Mouse (Mus musculus): ENCODE measurements around the gene Pmm2. TPM values are rescaled to one million over a fixed set of nuclear protein-coding genes. Genes with fewer than 3 reads are reported as not detected.
A peak's percentile ranks its signal among the peaks of the same experiment; 100 is the strongest.

Gene Pmm2
- polyA plus RNA-seq, 1 experiment from 2014 or later, result 58.7 TPM

DNA sequence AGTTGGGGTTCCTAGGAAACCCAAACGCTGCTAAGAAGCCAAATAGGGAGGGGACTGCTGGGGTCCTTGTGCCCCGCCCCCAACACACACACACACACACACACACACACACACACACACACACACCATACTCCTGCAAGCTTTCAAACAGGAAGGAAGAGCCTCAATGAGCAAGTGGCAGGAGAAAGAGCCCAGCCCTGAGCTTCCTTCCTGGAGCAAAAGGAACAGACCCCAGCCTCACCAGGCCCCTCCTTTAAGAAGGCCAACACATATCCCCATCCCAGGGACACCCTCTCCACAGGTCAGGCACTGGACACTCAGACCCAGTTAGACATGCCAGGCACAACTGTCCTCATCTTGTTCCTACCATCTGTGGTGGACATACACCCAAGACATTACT, 25.5 kb downstream of the Pmm2 start:
- 88% methylated on average over 2 of the region's 2 CpGs for WGBS
- no peak for DNase-seq (ENCODE audit: low spot score)

DNA sequence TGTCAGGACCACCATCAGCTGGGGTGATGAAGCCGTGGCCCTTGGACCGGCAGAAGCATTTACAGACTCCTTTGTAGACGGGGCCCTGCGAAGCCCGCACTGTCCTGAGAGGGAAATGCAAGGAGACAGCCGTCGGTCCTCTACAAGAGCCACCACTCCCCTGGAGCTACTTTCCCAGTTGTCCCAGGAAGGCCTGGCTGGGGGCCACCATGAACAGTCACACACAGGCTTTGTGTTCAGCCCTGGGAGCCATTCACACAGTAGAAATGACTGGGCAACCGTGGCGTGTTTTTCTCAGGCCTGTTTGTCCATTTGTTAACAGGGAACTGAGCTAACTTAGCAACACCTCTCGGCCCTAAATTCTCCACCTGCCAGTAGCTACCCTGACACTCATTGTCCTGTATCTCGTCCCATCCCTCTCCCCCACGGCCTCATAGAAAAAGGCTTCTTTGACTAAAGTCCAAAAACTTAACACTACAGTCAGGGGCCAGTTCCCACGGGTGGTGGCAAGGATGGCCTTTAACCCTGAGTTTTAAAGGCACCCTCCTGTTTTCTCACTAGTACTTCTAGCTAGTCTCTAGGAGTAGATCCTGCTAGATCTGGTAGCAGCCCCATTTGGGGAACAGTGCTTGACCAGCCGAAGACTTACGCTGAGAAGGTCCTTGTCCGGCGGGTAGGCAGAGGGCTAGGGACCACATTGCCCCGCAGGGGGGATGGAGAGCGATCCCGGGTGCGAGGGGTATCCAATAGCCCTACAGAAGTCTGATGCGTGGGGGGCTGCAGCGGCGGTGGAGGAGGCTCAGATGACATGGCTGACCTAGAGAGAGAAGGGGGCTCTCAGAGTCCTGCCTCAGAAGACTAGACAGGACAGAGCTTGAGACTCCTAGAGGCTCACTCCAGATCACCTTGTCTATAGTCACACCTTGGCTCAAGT, 26.4 kb downstream of the Pmm2 start:
- DNase-seq (ENCODE audit: low spot score), result no peak
- H3K4me1 ChIP-seq, result peaks cover 26% of the 10 kb centered on the region
- no peak overlapping the region for H3K27ac ChIP-seq (replicated peaks)
- H3K36me3 ChIP-seq (replicated peaks), result peaks cover 97% of the 10 kb centered on the region
- no peaks in the 10 kb centered on the region for H3K9me3 ChIP-seq
- H3K4me3 ChIP-seq, result no peak overlapping the region
- WGBS, result 88% methylated on average over 24 of the region's 24 CpGs
- H3K27me3 ChIP-seq (replicated peaks; ENCODE audit: low read depth, poor library complexity, severe bottlenecking), result no peaks in the 10 kb centered on the region

More for the DNA sequence above, 25.5 kb downstream of the Pmm2 start:
- H3K36me3 ChIP-seq (replicated peaks), result peaks cover 97% of the 10 kb centered on the region
- H3K27me3 ChIP-seq (replicated peaks; ENCODE audit: low read depth, poor library complexity, severe bottlenecking), result no peaks in the 10 kb centered on the region
- peaks cover 18% of the 10 kb centered on the region for H3K4me1 ChIP-seq
- H3K4me3 ChIP-seq, result no peak overlapping the region
- H3K9me3 ChIP-seq, result no peaks in the 10 kb centered on the region
- H3K27ac ChIP-seq (replicated peaks), result no peak overlapping the region

DNA sequence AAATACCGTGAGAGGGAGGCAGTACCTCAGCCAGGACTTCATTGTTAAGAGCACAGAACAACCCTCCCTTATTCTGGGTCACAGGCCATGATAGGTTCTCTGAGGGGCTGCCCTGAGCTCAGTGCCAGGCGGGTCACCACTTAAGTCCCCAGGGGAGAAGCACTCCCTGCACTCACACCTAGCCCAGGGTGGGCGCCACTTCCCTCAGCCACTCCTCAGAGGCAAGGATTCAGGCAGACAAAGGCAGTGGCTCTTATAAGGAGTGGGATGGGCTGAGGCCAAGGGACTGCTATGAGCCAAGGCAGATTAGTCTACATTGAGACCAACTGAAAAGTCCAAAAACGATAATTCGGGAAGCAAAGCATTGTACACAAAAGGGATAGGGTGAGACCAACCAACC, 27.9 kb downstream of the Pmm2 start:
- peaks cover 87% of the 10 kb centered on the region for H3K36me3 ChIP-seq (replicated peaks)
- H3K4me3 ChIP-seq, result no peak overlapping the region
- H3K9me3 ChIP-seq, result no peaks in the 10 kb centered on the region
- WGBS, result 83% methylated on average over 5 of the region's 5 CpGs
- DNase-seq (ENCODE audit: low spot score), result no peak
- no peaks in the 10 kb centered on the region for H3K27me3 ChIP-seq (replicated peaks; ENCODE audit: low read depth, poor library complexity, severe bottlenecking)
- H3K4me1 ChIP-seq, result peaks cover 41% of the 10 kb centered on the region
- no peak overlapping the region; the same call in 1 of the 2 replicates for H3K27ac ChIP-seq (replicated peaks)

DNA sequence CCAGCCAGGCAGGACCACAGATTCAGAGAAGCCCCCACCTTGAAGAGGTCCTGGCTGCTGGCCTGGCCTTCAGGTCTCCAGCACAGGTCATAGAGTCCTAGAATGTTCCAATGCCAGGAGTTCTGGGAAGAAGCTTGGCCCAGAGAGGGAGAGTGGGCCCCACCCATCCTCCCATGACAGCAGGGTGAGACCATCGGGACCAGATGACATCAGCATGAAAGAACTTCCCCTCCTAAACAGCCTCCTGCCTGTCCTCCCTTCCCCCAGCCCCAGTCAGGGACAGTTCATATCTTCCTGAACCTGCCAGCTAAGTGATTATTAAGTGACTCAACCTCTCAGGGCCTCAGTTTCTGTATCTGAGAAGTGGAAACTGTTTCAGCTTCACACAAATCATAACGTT, 29.0 kb downstream of the Pmm2 start:
- no peak for DNase-seq (ENCODE audit: low spot score)
- peaks cover 77% of the 10 kb centered on the region for H3K36me3 ChIP-seq (replicated peaks)
- peaks cover 52% of the 10 kb centered on the region for H3K4me1 ChIP-seq
- H3K9me3 ChIP-seq, result no peaks in the 10 kb centered on the region
- H3K4me3 ChIP-seq, result no peak overlapping the region
- H3K27me3 ChIP-seq (replicated peaks; ENCODE audit: low read depth, poor library complexity, severe bottlenecking), result no peaks in the 10 kb centered on the region
- WGBS, result 64% methylated on average over 2 of the region's 2 CpGs
- 0 out of 2 replicates have a peak overlapping the region, but pooled peaks have one; percentile 14 for H3K27ac ChIP-seq (replicated peaks)

DNA sequence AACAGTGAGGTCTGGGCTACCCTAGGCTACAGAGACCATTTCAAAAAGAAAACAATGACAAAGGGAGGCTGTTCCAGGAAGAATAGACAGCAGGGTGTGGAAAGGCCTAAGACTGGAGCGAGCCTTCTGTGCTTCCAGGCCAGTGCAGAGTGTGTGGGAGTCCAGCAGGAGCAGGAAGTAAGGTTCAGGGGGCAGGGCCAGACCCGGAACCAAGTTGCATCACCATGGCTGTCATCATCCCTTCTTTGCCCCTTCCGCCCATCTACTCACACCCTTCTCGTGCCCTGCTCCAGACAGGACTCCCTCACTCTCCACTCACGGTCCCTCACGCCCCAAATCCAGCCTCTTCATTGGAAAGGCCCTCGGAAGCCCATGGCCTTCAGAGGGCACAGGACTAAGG, 29.8 kb downstream of the Pmm2 start:
- peak overlapping the region; percentile 51 for H3K27ac ChIP-seq (replicated peaks)

DNA sequence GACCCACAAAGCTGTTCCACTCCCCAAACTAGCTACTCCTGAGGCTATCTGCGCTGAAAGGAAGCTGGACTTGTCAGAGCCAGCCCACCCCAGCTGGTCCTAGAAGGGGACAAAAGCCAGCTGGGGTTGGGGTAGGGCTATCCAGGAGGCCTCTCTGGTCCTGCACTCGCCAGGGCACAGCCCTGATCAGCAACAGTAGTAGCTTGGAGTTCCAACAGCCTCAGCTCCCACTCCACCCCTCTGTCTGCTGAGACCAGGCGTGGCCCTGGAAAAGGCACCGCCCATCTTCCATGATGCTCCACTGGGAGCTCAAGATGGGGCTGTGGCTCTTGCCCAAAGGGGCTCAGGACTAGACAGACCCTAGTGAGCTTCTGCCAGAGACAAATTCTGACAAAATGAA, 30.3 kb downstream of the Pmm2 start:
- Histone ChIP-seq H3K27me3 (replicated peaks; ENCODE audit: low read depth, poor library complexity, severe bottlenecking) (peaks cover 3% of the 10 kb centered on the region), H3K4me1 (peaks cover 56% of the 10 kb centered on the region), H3K27ac (replicated peaks) (peak overlapping the region; percentile 51), H3K36me3 (replicated peaks) (peaks cover 63% of the 10 kb centered on the region), H3K4me3 (no peak overlapping the region), H3K9me3 (no peaks in the 10 kb centered on the region)
- WGBS, result 70% methylated on average over 4 of the region's 4 CpGs
- DNase-seq (ENCODE audit: low spot score), result no peak

More for the DNA sequence above, 29.8 kb downstream of the Pmm2 start:
- no peaks in the 10 kb centered on the region for H3K9me3 ChIP-seq
- H3K36me3 ChIP-seq (replicated peaks), result peaks cover 68% of the 10 kb centered on the region
- WGBS, result 86% methylated on average over 7 of the region's 7 CpGs
- H3K27me3 ChIP-seq (replicated peaks; ENCODE audit: low read depth, poor library complexity, severe bottlenecking), result no peaks in the 10 kb centered on the region
- no peak for DNase-seq (ENCODE audit: low spot score)
- peaks cover 56% of the 10 kb centered on the region for H3K4me1 ChIP-seq
- no peak overlapping the region for H3K4me3 ChIP-seq

DNA sequence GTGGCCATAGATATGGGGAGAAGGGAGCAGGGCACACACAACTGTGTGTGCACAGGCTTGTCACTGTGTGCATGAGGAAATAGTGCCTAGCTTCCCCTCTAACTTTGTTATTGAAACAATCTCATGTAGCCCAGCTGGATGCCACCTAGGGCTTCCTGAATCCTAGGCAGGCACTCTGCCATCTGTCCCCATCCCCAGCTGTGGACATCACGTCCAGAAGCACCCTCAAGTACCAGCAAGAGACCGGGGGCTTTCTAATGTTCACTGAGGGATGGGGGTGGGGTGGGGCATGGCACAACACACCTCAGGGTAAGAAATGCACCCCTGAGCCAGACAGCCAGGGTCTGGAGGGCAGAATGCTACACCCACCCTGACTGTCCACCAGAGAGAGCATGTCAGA, 30.9 kb downstream of the Pmm2 start:
- Histone ChIP-seq H3K9me3 (no peaks in the 10 kb centered on the region), H3K27ac (replicated peaks) (no peak overlapping the region; the same call in 1 of the 2 replicates), H3K4me3 (no peak overlapping the region), H3K36me3 (replicated peaks) (peaks cover 57% of the 10 kb centered on the region), H3K27me3 (replicated peaks; ENCODE audit: low read depth, poor library complexity, severe bottlenecking) (peaks cover 9% of the 10 kb centered on the region), H3K4me1 (peaks cover 56% of the 10 kb centered on the region)
- no peak for DNase-seq (ENCODE audit: low spot score)
- 87% methylated on average over 2 of the region's 2 CpGs for WGBS

DNA sequence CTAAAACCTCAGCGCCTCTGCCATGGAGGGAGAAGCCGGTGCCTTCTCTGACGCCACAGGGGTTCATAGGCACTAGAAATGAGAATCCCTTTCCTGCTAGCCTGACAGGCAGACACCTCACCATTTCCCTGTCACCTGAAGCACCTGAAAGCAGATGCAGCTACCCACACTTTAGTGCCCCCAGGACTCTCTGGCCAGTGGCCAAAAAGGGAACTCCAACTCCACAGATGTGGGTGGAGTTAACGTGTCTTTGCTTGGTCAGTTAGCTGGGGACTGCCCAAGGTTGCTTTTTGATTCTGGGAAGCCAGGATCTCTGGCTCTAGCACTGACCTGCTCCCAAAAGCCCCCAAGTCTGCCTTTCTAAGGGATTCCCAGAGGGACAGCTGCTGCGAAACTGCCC, 32.0 kb downstream of the Pmm2 start:
- WGBS, result 57% methylated on average over 5 of the region's 5 CpGs
- H3K4me3 ChIP-seq, result peak overlapping the region; percentile 81
- peaks cover 17% of the 10 kb centered on the region for H3K27me3 ChIP-seq (replicated peaks; ENCODE audit: low read depth, poor library complexity, severe bottlenecking)
- H3K9me3 ChIP-seq, result no peaks in the 10 kb centered on the region
- H3K4me1 ChIP-seq, result peaks cover 56% of the 10 kb centered on the region
- H3K36me3 ChIP-seq (replicated peaks), result peaks cover 47% of the 10 kb centered on the region
- peak overlapping the region; percentile 92 for H3K27ac ChIP-seq (replicated peaks)
- DNase-seq (ENCODE audit: low spot score), result peak; percentile 23

DNA sequence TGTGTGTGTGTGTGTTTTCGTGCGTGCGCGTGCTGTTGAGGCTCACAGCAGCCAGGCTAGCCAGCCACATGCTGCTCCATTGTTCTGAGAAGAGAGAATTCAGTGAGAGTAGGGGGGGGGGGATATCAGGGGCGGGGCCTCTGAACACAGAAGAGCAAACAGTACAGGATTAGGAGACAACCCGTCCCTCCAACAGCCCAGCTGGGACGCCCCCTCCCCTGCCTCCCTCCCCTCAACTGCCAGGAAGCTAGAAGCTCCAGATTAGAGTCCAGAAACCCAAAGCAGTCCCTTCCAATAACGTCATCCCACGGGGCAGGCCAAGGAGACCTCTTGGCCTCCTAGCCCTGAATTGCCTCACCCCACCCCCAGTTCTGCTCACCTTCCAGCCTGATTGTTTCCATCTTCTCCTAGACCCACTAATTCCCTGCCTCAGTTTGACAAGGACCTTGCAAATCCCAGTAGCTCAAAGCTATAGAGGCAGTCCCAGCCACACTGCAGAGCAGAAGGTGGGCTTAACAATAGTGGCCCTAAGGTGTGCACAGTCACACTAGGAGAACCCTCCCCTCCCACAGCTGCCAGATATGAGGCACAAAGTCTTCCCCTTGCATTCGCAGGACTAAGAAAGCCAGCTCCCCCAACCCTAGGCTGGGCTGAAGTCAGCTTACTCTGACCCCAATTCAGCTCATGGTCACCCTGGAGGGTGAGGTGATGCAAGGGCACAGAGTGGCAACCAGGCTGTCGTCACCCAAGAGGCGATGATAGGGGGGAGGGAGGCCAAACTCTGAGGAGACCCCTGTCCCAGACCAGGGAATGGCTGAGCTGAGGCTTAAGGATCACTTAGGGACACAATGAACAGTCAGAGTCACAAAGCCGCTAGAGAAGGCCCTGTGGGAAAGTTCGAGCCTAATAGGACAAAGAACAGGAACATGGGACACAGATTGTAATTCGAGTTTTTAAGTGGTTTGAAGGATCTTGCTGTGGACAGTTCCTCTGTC, 32.9 kb downstream of the Pmm2 start:
- Histone ChIP-seq H3K27me3 (replicated peaks; ENCODE audit: low read depth, poor library complexity, severe bottlenecking) (peaks cover 17% of the 10 kb centered on the region), H3K27ac (replicated peaks) (peak overlapping the region; percentile 92), H3K9me3 (no peaks in the 10 kb centered on the region), H3K36me3 (replicated peaks) (peaks cover 38% of the 10 kb centered on the region), H3K4me3 (peak overlapping the region; percentile 81), H3K4me1 (peaks cover 56% of the 10 kb centered on the region)
- 4% methylated on average over 15 of the region's 15 CpGs for WGBS
- peak; percentile 79 for DNase-seq (ENCODE audit: low spot score)

DNA sequence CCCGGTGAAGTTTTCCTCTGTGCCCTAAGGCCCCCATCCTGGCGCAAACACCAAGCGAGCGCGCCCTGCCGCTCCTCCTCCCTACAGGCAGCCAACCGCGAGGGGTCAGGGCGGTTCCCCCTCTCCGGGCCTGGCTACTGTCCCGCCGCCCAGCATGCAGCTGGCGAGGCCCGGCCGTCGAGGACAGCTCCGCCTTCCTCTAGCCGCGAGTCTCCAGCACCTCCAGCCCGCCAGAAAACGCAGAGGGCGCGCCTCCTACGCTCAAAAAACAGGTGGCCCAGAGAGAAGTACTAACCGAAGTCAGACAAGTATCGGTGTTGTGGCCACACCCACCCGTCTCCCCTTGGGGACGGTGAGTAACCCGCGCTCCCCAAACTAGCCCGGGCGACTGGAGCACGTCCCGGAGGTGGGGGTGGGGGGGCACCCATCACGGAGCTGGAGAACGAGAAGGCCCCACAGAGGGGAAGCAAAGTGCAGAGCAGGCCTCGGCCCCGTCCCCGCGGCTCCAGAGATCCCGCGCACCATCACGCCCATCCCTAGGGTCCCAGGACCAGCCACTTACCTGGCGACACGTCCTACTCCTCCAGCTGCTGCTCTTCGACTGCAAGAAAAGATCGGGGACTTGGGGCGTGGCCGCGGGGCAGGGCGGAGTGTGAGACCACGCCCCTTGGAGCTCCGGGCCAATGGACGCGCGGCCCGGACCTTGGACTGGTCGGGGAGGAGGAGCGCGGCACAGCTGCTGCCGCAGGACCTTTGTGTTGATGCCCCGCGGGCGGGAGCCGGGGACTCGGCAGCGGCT, 34.3 kb downstream of the Pmm2 start, which contains the start of gene Carhsp1:
Gene Carhsp1, minus strand, starts transcription at position 605 of the 799 bp plus-strand sequence.
- Histone ChIP-seq H3K9me3 (no peaks in the 10 kb centered on the region), H3K27me3 (replicated peaks; ENCODE audit: low read depth, poor library complexity, severe bottlenecking) (peaks cover 17% of the 10 kb centered on the region), H3K27ac (replicated peaks) (peak within 1 kb of the TSS; percentile 92), H3K36me3 (replicated peaks) (peaks cover 25% of the 10 kb centered on the region), H3K4me1 (peaks cover 49% of the 10 kb centered on the region), H3K4me3 (peak within 1 kb of the TSS; percentile 81)
- DNase-seq (ENCODE audit: low spot score), result peak; percentile 98
- under 1% methylated on average over 67 of the region's 67 CpGs for WGBS

DNA sequence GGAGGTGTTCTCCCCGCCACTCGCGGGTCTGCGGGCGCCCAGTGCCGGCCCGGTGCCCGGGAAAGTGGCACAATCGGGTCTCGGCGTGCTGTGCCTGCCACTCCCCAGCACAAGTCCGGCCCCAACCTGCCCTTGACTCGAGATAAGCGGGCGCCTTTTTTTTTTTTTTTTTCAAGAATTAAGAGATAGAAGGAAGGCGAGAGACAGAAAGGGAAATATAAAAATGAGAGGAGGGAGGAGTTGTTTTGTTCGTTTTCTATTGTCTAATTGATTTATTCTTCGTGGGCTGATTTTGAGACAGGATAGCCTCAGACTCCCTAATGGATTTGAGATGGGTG, 34.8 kb downstream of the Pmm2 start:
- Histone ChIP-seq H3K27me3 (replicated peaks; ENCODE audit: low read depth, poor library complexity, severe bottlenecking) (peaks cover 17% of the 10 kb centered on the region), H3K4me1 (peaks cover 45% of the 10 kb centered on the region), H3K9me3 (no peaks in the 10 kb centered on the region), H3K27ac (replicated peaks) (peak overlapping the region; percentile 92), H3K36me3 (replicated peaks) (peaks cover 20% of the 10 kb centered on the region), H3K4me3 (peak overlapping the region; percentile 81)
- DNase-seq (ENCODE audit: low spot score), result no peak
- 1% methylated on average over 18 of the region's 18 CpGs for WGBS

DNA sequence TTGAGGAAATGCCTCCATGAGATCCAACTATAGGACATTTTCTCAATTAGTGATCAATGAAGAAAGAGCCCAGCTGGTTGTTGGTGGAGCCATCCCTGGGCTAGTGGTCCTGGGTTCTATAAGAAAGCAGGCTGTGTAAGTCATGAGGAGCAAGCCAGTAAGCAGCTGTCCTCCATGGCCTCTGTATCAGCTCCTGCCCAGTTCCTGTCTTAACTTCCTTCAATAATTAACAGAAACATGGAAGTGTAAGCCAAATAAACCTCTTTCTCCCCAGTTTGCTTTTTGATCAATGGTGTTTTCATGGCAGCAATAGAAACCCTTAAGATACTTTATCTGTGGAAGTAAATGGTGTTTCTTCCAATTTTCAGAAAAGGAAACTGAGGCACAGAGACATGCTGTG, 35.3 kb downstream of the Pmm2 start:
- peaks cover 16% of the 10 kb centered on the region for H3K36me3 ChIP-seq (replicated peaks)
- no peak overlapping the region; the same call in 1 of the 2 replicates for H3K4me3 ChIP-seq
- peaks cover 40% of the 10 kb centered on the region for H3K4me1 ChIP-seq
- H3K9me3 ChIP-seq, result no peaks in the 10 kb centered on the region
- DNase-seq (ENCODE audit: low spot score), result no peak
- H3K27ac ChIP-seq (replicated peaks), result no peak overlapping the region
- H3K27me3 ChIP-seq (replicated peaks; ENCODE audit: low read depth, poor library complexity, severe bottlenecking), result peaks cover 17% of the 10 kb centered on the region

All from embryonic facial prominence, embryonic 10.5 days (tissue).